Mouse (Mus musculus) heart, adult 2 months (tissue): ENCODE results near the gene Hbq1a. TPM values are rescaled to one million over a fixed set of nuclear protein-coding genes. Genes with fewer than 3 reads are reported as not detected.
"Not testable (repeated sequence)": the region's sequence is repeated elsewhere in the genome, so short reads cannot be mapped to it uniquely, and the experiment has no call there.

Experiments used
- DNase-seq, 2 experiments: peaks; one replicate each; pipeline ENCODE4 v3.0.0; 2021
- H3K27ac ChIP-seq: fragments of 200-600 bp; 2 replicates; pipeline ENCODE4 v1.8.1; 2022
- H3K27me3 ChIP-seq: fragments of 200-500 bp; 2 replicates; pipeline ENCODE4 v1.6.1; 2012; ENCODE audit warnings: mild to moderate bottlenecking, low read length, inconsistent platforms, mixed read lengths; ENCODE audit not compliant: control insufficient read depth, insufficient read depth
- H3K36me3 ChIP-seq: fragments of 200-500 bp; 2 replicates; pipeline ENCODE4 v1.6.1; 2012; ENCODE audit warnings: low read length, inconsistent platforms; ENCODE audit not compliant: control insufficient read depth, insufficient read depth
- H3K4me1 ChIP-seq: fragments of 200-500 bp; 2 replicates; pipeline ENCODE4 v1.6.1; 2011; ENCODE audit warnings: low read length; ENCODE audit not compliant: control insufficient read depth, insufficient read depth
- H3K4me3 ChIP-seq: fragments of 200-600 bp; 2 replicates; pipeline ENCODE4 v1.8.1; 2022
- H3K79me2 ChIP-seq: fragments of 200-500 bp; replicated peaks from 2 replicates; pipeline ENCODE4 v1.6.1; 2012; ENCODE audit warnings: mild to moderate bottlenecking, inconsistent platforms, low read length, moderate library complexity, mixed read lengths; ENCODE audit not compliant: control insufficient read depth, insufficient read depth
- H3K9ac ChIP-seq: fragments of 200-500 bp; 2 replicates; pipeline ENCODE4 v1.6.1; 2012; ENCODE audit warnings: low read depth, mild to moderate bottlenecking, control low read depth, inconsistent platforms, low read length, mixed read lengths
- CTCF ChIP-seq: fragments of 200-600 bp; IDR thresholded peaks from 2 replicates; pipeline ENCODE4 v1.8.1; 2022; ENCODE audit warnings: antibody characterized with exemption, mild to moderate bottlenecking, moderate library complexity
- EP300 ChIP-seq: fragments of 200-500 bp; IDR thresholded peaks from 2 replicates; pipeline ENCODE4 v1.6.1; 2011; ENCODE audit warnings: low read depth, low read length, control low read depth; ENCODE audit not compliant: insufficient read depth
- POLR2A ChIP-seq: fragments of 200-500 bp; IDR thresholded peaks from 2 replicates; pipeline ENCODE4 v1.6.1; 2011; ENCODE audit warnings: mild to moderate bottlenecking, low read depth, low read length, control low read depth; ENCODE audit not compliant: insufficient read depth
- WGBS: fragments of 180-500 bp; shearing (Covaris S2); methylation state at CpG from one replicate; pipeline ENCODE4 v1.1.7; 2018; 5-methylcytosine and 5-hydroxymethylcytosine counted together
- intact Hi-C: fragments of 180-260 bp; cut with DNase I; formaldehyde crosslinking; loops from one replicate; pipeline ENCODE4 v1.15.1; 2025
- polyA plus RNA-seq: library from polyadenylated mRNA; depleted of rRNA; stranded (reverse); fragments of >200 nt; gene quantifications from 2 replicates; pipeline ENCODE4 v1.2.3, GENCODE M21; 2012
- total RNA-seq, 2 experiments: library from RNA; stranded (reverse); gene quantifications; 2 replicates each; pipeline ENCODE4 v1.2.3; 2021

The Hbq1a gene
- total and polyA plus RNA-seq, 3 experiments, result 4.4 to 7.0 TPM; not detected in 1

DNA sequence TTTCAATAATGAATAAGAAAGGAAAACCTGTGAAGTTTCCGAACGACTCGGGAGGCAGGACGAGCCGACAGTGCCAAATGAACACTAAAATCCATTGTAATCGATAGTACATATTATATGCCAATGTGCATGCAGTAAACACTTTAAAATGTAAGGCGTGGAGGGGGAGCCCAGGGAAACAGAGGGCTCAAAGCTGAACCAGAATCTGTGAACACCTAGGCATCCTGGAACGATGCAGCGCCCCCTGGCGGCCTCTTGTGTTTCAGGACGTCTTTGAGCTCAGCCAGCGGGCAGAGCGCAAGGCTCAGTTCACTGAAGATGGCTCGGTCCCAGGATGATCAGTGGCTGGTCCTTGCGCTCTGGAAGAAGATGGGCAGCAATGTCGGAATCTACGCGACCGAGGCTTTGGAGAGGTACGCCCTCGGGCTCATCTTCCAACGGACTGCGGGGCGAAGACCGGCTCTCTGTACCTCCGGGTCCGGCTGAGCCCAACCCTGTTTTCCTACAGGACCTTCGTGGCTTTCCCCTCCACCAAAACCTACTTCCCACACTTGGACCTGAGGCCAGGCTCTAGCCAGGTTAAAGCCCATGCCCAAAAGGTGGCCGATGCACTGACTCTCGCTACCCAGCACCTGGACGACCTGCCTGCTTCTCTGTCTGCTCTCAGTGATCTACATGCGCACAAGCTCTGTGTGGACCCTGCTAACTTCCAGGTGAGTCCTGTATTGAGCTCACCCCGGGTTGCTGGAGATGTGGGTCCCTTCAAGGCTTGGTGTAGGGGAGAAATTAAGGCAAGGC lies 13.0 kb upstream of the Hbq1a start, which contains the start of gene Hbq1b:
Gene Hbq1b (plus strand): TSS at position 271 of the 798 bp plus-strand sequence.
- H3K27me3 ChIP-seq, H3K36me3 ChIP-seq, H3K27ac ChIP-seq, H3K4me1 ChIP-seq, H3K9ac ChIP-seq, H3K4me3 ChIP-seq, H3K79me2 ChIP-seq: not testable (repeated sequence)
- TF ChIP-seq CTCF, result peak; percentile 80
- WGBS, result 18% methylated on average over 31 of the region's 33 CpGs
- DNase-seq, result peak; percentile 69 to 80
- intact Hi-C loops, result loop anchor here (1.0 to 5.0 kb wide), 2 partner anchors 50 to 105 kb away; no protein-coding TSS in a partner anchor

GRCm38 (mm10) chr11:32287493-32287825 lies 12.4 kb upstream of the Hbq1a start:
- H3K27me3 ChIP-seq, result no peaks in the 10 kb centered on the region
- H3K79me2 ChIP-seq, result no peaks in the 10 kb centered on the region
- no peak for TF ChIP-seq CTCF
- no peak for TF ChIP-seq POLR2A
- no peak for TF ChIP-seq EP300
- WGBS, result 59% methylated on average over 9 of the region's 9 CpGs
- no peak overlapping the region for H3K4me3 ChIP-seq
- no peaks in the 10 kb centered on the region for H3K36me3 ChIP-seq
- intact Hi-C loops, result loop anchor here (5.0 kb wide), 1 partner anchor 50 kb away; no protein-coding TSS in a partner anchor
- no peak overlapping the region for H3K27ac ChIP-seq
- no peak overlapping the region for H3K9ac ChIP-seq
- no peaks in the 10 kb centered on the region for H3K4me1 ChIP-seq
- no peak for DNase-seq

DNA sequence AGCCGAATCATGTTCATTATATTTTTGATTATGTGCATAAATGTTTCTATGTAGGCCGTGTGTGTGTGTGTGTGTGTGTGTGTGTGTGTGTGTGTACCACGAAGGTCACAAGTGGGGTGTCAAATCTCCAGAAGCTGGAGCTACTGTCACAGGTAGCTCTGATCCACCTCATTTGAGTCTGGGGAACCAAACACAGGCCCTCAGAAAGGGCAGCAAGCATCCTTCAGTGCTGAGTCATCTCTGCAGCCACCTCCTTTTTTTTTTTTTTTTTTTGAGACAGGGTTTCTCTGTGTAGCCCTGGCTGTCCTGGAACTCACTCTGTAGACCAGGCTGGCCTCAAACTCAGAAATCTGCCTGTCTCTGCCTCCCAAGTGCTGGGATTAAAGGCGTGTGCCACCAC lies 7.0 kb upstream of the Hbq1a start:
- H3K36me3 ChIP-seq, H3K4me3 ChIP-seq, intact Hi-C loops, DNase-seq, H3K9ac ChIP-seq, H3K79me2 ChIP-seq, H3K27ac ChIP-seq, H3K4me1 ChIP-seq, H3K27me3 ChIP-seq: not testable (repeated sequence)
- 92% methylated on average over 4 of the region's 4 CpGs for WGBS

DNA sequence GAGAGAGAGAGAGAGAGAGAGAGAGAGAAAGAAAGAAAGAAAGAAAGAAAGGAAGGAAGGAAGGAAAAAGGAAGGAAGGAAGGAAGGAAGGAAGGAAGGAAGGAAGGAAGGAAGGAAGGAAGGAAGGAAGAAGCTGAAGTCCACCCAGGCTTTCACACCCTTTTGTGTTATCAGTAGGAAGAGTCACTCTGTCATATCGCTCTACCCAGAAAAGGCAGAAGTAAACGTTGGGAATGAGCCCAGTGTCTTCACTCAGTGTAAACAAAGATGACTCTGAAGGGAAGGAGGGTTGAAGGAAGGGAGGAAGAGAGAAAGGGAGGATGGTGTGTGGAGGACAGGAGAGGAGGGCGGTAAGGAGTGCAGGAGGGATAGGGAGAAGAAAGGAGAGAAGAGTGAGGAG lies 6.4 kb upstream of the Hbq1a start:
- WGBS, result 49% methylated on average over 3 of the region's 3 CpGs
- not testable (repeated sequence) for H3K27ac ChIP-seq

DNA sequence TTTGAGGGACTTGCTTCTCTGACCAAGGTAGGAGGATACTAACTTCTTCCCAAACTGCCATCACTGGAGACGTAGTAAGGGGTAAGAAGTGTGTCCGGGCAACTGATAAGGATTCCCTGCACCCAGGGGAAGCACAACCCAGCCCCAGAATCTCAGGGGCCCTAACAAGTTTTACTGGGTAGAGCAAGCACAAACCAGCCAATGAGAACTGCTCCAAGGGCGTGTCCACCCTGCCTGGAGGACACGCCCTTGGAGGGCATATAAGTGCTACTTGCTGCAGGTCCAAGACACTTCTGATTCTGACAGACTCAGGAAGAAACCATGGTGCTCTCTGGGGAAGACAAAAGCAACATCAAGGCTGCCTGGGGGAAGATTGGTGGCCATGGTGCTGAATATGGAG lies 3.7 kb upstream of the Hbq1a start, which contains the start of gene Hba-a2:
Gene Hba-a2 (plus strand): TSS at position 287 of the 400 bp plus-strand sequence.
- H3K4me1 ChIP-seq, H3K4me3 ChIP-seq, intact Hi-C loops, H3K27ac ChIP-seq, H3K79me2 ChIP-seq, H3K36me3 ChIP-seq, H3K27me3 ChIP-seq, DNase-seq, H3K9ac ChIP-seq: not testable (repeated sequence)
- no CpG with 5 or more reads among the region's 4 CpGs for WGBS

More for the DNA sequence above, 6.4 kb upstream of the Hbq1a start:
- H3K79me2 ChIP-seq, H3K9ac ChIP-seq, H3K4me1 ChIP-seq, intact Hi-C loops, H3K27me3 ChIP-seq, DNase-seq, H3K4me3 ChIP-seq, H3K36me3 ChIP-seq: not testable (repeated sequence)

DNA sequence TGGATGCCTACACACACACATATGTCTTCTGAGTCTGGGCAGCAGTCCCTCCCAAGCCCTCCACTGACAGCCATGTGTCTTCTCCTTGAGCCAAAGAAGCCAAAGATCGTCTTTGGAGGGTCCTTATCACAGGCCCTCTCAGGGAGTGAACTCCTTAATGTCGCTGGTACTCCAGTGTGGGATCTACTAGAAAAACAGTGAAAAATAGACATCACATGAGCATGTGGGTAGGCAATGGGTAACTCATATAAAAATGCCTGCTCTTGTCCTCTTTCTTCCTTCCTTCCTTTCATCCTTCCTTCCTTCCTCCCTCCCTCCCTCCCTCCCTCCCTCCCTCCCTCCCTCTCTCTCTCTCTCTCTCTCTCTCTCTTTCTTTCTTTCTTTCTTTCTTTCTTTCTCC lies 2.5 kb upstream of the Hbq1a start:
- H3K36me3 ChIP-seq, intact Hi-C loops, H3K9ac ChIP-seq, H3K79me2 ChIP-seq, DNase-seq, H3K4me1 ChIP-seq, H3K27me3 ChIP-seq, H3K4me3 ChIP-seq, H3K27ac ChIP-seq: not testable (repeated sequence)
- WGBS, result 9% methylated on average over 2 of the region's 2 CpGs
